ENCODE assay signal across 11 mouse cellular contexts in the genomic region with DNA sequence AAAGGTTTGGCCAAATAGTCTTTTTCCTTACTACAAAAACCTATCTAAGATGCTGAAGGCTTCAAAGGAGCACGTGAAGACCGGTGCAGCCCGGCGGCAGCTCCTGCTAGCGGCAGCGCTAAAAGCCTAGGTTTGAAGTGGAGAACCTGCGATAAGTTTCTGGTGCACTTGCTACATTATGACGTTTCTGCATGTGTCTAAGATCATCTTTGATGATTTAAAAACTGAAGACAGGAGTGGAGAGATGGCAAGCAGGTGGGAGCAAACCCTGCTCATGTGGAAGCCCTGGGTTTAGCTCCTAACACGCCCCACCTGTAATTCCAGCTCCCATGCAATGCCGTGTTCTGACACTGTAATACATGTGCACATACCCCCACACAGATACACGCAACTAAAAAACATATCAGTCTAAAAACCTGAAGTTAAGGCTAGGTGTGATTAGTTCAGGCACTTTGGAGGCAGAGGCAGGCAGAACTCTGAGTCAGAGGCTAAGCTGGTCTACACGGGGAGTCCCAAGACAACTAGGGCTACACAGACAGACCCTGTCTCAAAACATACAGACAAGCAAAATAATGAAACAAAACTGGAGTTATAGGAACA. TPM values are rescaled to one million over a fixed set of nuclear protein-coding genes. Genes with fewer than 3 reads are reported as not detected.
DNase-seq lines count a peak whose midpoint lies in the region; ATAC-seq and TF ChIP-seq lines count a peak whose summit lies in the region.
"Had no signal": no experiment of that assay in that cellular context is flagged by ENCODE, and none has a peak within 500 bp of the region (broad histone marks: within the 10 kb centered on the region; RNA-seq: fewer than 3 reads in every experiment).

No protein-coding gene starts in this region.

- peaks cover 28% of the 10 kb centered on the region for H3K4me1 ChIP-seq in heart, embryonic 11.5 days (ENCODE audit: control insufficient read depth, insufficient read depth, low read length)
- H3K4me1 ChIP-seq in intestine, postnatal 0 days (replicated peaks; ENCODE audit: control insufficient read depth, insufficient read depth, low read length) = peaks cover 7% of the 10 kb centered on the region; the same call in 1 of the 2 replicates
- no peaks in the 10 kb centered on the region; the same call in 1 of the 2 replicates for H3K4me1 ChIP-seq in cerebellum, adult 2 months (ENCODE audit: control insufficient read depth, insufficient read depth, low read length)

- H3K4me3 ChIP-seq in heart, embryonic 11.5 days (ENCODE audit: low read depth, low read length) = no peak overlapping the region
- H3K4me3 ChIP-seq in intestine, postnatal 0 days (ENCODE audit: low read depth, low read length) = no peak overlapping the region
- H3K4me3 ChIP-seq in cerebellum, adult 2 months (replicated peaks; ENCODE audit: insufficient read depth, low read depth, low read length) = no peak overlapping the region
- H3K4me3 ChIP-seq: midbrain, embryonic 15.5 days had no signal

- no peaks in the 10 kb centered on the region for H3K36me3 ChIP-seq in heart, embryonic 11.5 days (ENCODE audit: control insufficient read depth, insufficient read depth, low read length)
- no peaks in the 10 kb centered on the region for H3K36me3 ChIP-seq in intestine, postnatal 0 days (ENCODE audit: control insufficient read depth, insufficient read depth)
- H3K36me3 ChIP-seq: midbrain, embryonic 15.5 days had no signal

- H3K4me2 ChIP-seq in heart, embryonic 11.5 days = no peak overlapping the region
- peak overlapping the region; percentile 40; the same call in 1 of the 2 replicates for H3K4me2 ChIP-seq in intestine, postnatal 0 days (replicated peaks; ENCODE audit: low read depth)
- H3K4me2 ChIP-seq: midbrain, embryonic 15.5 days had no signal

- 78% methylated on average over 12 of the region's 12 CpGs for WGBS in heart, embryonic 11.5 days (ENCODE audit: insufficient replicate concordance)
- WGBS in intestine, postnatal 0 days = 59% methylated on average over 12 of the region's 12 CpGs
- 94% methylated on average over 12 of the region's 12 CpGs for WGBS in cerebellum, adult 2 months

- TF ChIP-seq CTCF in intestine, postnatal 0 days (IDR thresholded peaks at IDR 0.05; ENCODE audit: low read depth) = no peak
- TF ChIP-seq CTCF in cerebellum, adult 2 months (IDR thresholded peaks at IDR 0.05; ENCODE audit: borderline replicate concordance, insufficient read depth, low read depth, low read length) = no peak

- intact Hi-C loops in heart, postnatal 14 days (cut with DNase I) = no loop called here

- no peaks in the 10 kb centered on the region for H3K9me3 ChIP-seq in heart, embryonic 11.5 days (replicated peaks; ENCODE audit: control insufficient read depth, low read length)
- no peaks in the 10 kb centered on the region for H3K9me3 ChIP-seq in intestine, postnatal 0 days (ENCODE audit: control insufficient read depth)
- H3K9me3 ChIP-seq: midbrain, embryonic 15.5 days had no signal

- H3K27ac ChIP-seq in heart, embryonic 11.5 days (ENCODE audit: low read depth, low read length) = peak overlapping the region; percentile 67
- H3K27ac ChIP-seq in intestine, postnatal 0 days (ENCODE audit: low read depth, low read length) = peak overlapping the region; percentile 96
- no peak overlapping the region for H3K27ac ChIP-seq in cerebellum, adult 2 months (ENCODE audit: insufficient read depth, low read length)
- H3K27ac ChIP-seq: midbrain, embryonic 15.5 days had no signal

- no peak overlapping the region for H3K9ac ChIP-seq in heart, embryonic 11.5 days (ENCODE audit: low read depth, low read length)
- no peak overlapping the region for H3K9ac ChIP-seq in intestine, postnatal 0 days (ENCODE audit: low read depth, low read length)
- H3K9ac ChIP-seq: midbrain, embryonic 15.5 days had no signal

- no peak for ATAC-seq in heart, embryonic 11.5 days (replicated peaks; ENCODE audit: insufficient number of reproducible peaks, low FRiP score, low TSS enrichment)
- no peak for ATAC-seq in intestine, postnatal 0 days
- ATAC-seq: midbrain, embryonic 15.5 days had no signal

- H3K27me3 ChIP-seq in heart, embryonic 11.5 days (ENCODE audit: control insufficient read depth, insufficient read depth, low read length) = no peaks in the 10 kb centered on the region
- no peaks in the 10 kb centered on the region for H3K27me3 ChIP-seq in intestine, postnatal 0 days (replicated peaks; ENCODE audit: control insufficient read depth, insufficient read depth, low read length)
- no peaks in the 10 kb centered on the region for H3K27me3 ChIP-seq in cerebellum, adult 2 months (ENCODE audit: control insufficient read depth, insufficient read depth, low read length)
- H3K27me3 ChIP-seq: midbrain, embryonic 15.5 days had no signal

- DNase-seq in heart, postnatal 14 days = no peak
- peak; percentile 29 for DNase-seq in spleen, adult 12 weeks (ENCODE audit: low spot score)
- DNase-seq in spleen, adult 18-20 months = no peak
- DNase-seq in thymus, postnatal 36 days = peak; percentile 30 to 45
- no peak for DNase-seq in cerebellum, adult 2 months
- no peak for DNase-seq in spleen, postnatal 14 days (ENCODE audit: low spot score in 2 of 2)
- DNase-seq: layer of hippocampus, postnatal 36 days; right cerebral cortex, postnatal 4 days had no signal

- no peak for TF ChIP-seq POLR2A in cerebellum, adult 2 months (IDR thresholded peaks at IDR 0.05; ENCODE audit: borderline replicate concordance, insufficient read depth, low read length)

RNA-seq across cellular contexts. Expression of gene Tubd1, which starts 37.3 kb away (rescaled TPM):
- polyA plus RNA-seq in heart, embryonic 11.5 days (2014; fragmentation: Nextera tagmentation; extraction: Ambion mirVana) = 10.6 and 12.2 TPM in 2 replicates
- total RNA-seq in heart, postnatal 14 days (2021) = 1 to 10 TPM; 5.9 to 7.1 TPM
- polyA plus RNA-seq in intestine, postnatal 0 days (2015; fragmentation: Nextera tagmentation; extraction: Ambion mirVana) = 4.7 and 5.9 TPM in 2 replicates
- polyA plus RNA-seq in cerebellum, adult 2 months (2012; rRNA removed) = 3.5 and 4.0 TPM in 2 replicates

RNA-seq across cellular contexts. Expression of gene Rps6kb1, which starts 37.4 kb away (rescaled TPM):
- polyA plus RNA-seq in heart, embryonic 11.5 days (2014; fragmentation: Nextera tagmentation; extraction: Ambion mirVana) = 43.4 and 50.0 TPM in 2 replicates
- total RNA-seq in heart, postnatal 14 days (2021) = 10 to 100 TPM; 22.5 to 24.4 TPM
- 37.9 and 39.9 TPM in 2 replicates for polyA plus RNA-seq in intestine, postnatal 0 days (2015; fragmentation: Nextera tagmentation; extraction: Ambion mirVana)
- polyA plus RNA-seq in cerebellum, adult 2 months (2012; rRNA removed) = 25.6 and 28.9 TPM in 2 replicates

Comparison
In these comparisons a context has a peak if more than half of its experiments do, and no peak if none do; other contexts are left out.
1. DNase-seq: peak in spleen, adult 12 weeks (single experiment) and thymus, postnatal 36 days (2 of 2); none in heart, postnatal 14 days (0 of 2), spleen, adult 18-20 months (0 of 2), cerebellum, adult 2 months (0 of 2) and spleen, postnatal 14 days (0 of 2).